Mouse (Mus musculus) E14TG2a.4 (cell line): Measurements from ENCODE around the gene Nefh.

ENCODE experiments used
- H3K27me3 ChIP-seq: 2 replicates; pipeline ENCODE4 v1.6.1; 2014; ENCODE audit warnings: low read length, control low read depth; ENCODE audit not compliant: insufficient read depth
- H3K36me3 ChIP-seq: 2 replicates; pipeline ENCODE4 v1.6.1; 2014; ENCODE audit warnings: low read length, control low read depth; ENCODE audit not compliant: insufficient read depth
- H3K4me1 ChIP-seq: replicated peaks from 2 replicates; pipeline ENCODE4 v1.6.1; 2014; ENCODE audit warnings: low read depth, low read length, control low read depth
- H3K4me3 ChIP-seq: replicated peaks from 2 replicates; pipeline ENCODE4 v1.5.1; 2014; ENCODE audit warnings: mild to moderate bottlenecking, low read length
- H3K9me3 ChIP-seq: 2 replicates; pipeline ENCODE4 v1.6.1; 2014; ENCODE audit warnings: low read length, control low read depth
- CTCF ChIP-seq: conservative IDR thresholded peaks from 2 replicates; pipeline ENCODE4 v1.5.1; 2014; ENCODE audit warnings: low read length
- NANOG ChIP-seq: IDR thresholded peaks from 2 replicates; pipeline ENCODE4 v1.6.1; 2014; ENCODE audit warnings: borderline replicate concordance, low read length, mixed read lengths
- POU5F1 ChIP-seq: IDR thresholded peaks from 2 replicates; pipeline ENCODE4 v1.6.1; 2014; ENCODE audit warnings: low read length, borderline replicate concordance

The Nefh gene

GRCm38 (mm10) chr11:4936243-4936642 is 11.6 kb downstream of the Nefh start:
- H3K4me3 ChIP-seq = no peak overlapping the region
- peaks cover 6% of the 10 kb centered on the region; the same call in 1 of the 2 replicates for H3K9me3 ChIP-seq
- H3K27me3 ChIP-seq = no peaks in the 10 kb centered on the region
- TF ChIP-seq POU5F1 (no peak), CTCF (no peak)
- peaks cover 28% of the 10 kb centered on the region for H3K4me1 ChIP-seq
- H3K36me3 ChIP-seq = peaks cover 29% of the 10 kb centered on the region

- H3K4me1 ChIP-seq = peaks cover 23% of the 10 kb centered on the region
- no peak for TF ChIP-seq CTCF
- TF ChIP-seq POU5F1 = no peak
- TF ChIP-seq NANOG = no peak
- no peaks in the 10 kb centered on the region for H3K27me3 ChIP-seq
- H3K4me3 ChIP-seq = no peak overlapping the region
- H3K36me3 ChIP-seq = peaks cover 47% of the 10 kb centered on the region
- H3K9me3 ChIP-seq = no peaks in the 10 kb centered on the region
Measured at GRCm38 (mm10) chr11:4931009-4931601, 16.8 kb downstream of the Nefh start.

- Histone ChIP-seq H3K9me3 (no peaks in the 10 kb centered on the region), H3K36me3 (peaks cover 85% of the 10 kb centered on the region), H3K4me3 (no peak overlapping the region), H3K27me3 (no peaks in the 10 kb centered on the region), H3K4me1 (peaks cover 15% of the 10 kb centered on the region)
- TF ChIP-seq NANOG (no peak), POU5F1 (no peak), CTCF (no peak)
Measured at GRCm38 (mm10) chr11:4927224-4927623, 20.6 kb downstream of the Nefh start.

GRCm38 (mm10) chr11:4921751-4922150 is 26.1 kb downstream of the Nefh start:
- Histone ChIP-seq H3K27me3 (no peaks in the 10 kb centered on the region), H3K4me3 (no peak overlapping the region), H3K9me3 (no peaks in the 10 kb centered on the region), H3K36me3 (peaks cover 99% of the 10 kb centered on the region), H3K4me1 (no peaks in the 10 kb centered on the region)
- TF ChIP-seq CTCF = no peak
- no peak for TF ChIP-seq NANOG
- no peak for TF ChIP-seq POU5F1

- no peak for TF ChIP-seq CTCF
- TF ChIP-seq NANOG = no peak
- no peak for TF ChIP-seq POU5F1
- no peak overlapping the region for H3K4me3 ChIP-seq
Measured at GRCm38 (mm10) chr11:4921281-4921680, 26.6 kb downstream of the Nefh start.

GRCm38 (mm10) chr11:4916068-4916467 is 31.8 kb downstream of the Nefh start:
- H3K36me3 ChIP-seq = peaks cover 93% of the 10 kb centered on the region
- H3K9me3 ChIP-seq = no peaks in the 10 kb centered on the region
- no peak overlapping the region for H3K4me3 ChIP-seq
- TF ChIP-seq CTCF = peak; percentile 90
- TF ChIP-seq NANOG = no peak
- TF ChIP-seq POU5F1 = no peak
- H3K27me3 ChIP-seq = no peaks in the 10 kb centered on the region
- H3K4me1 ChIP-seq = peaks cover 12% of the 10 kb centered on the region; the same call in 1 of the 2 replicates

More at GRCm38 (mm10) chr11:4921281-4921680, 26.6 kb downstream of the Nefh start:
- Histone ChIP-seq H3K27me3 (no peaks in the 10 kb centered on the region), H3K4me1 (no peaks in the 10 kb centered on the region), H3K9me3 (no peaks in the 10 kb centered on the region), H3K36me3 (peaks cover 98% of the 10 kb centered on the region)

GRCm38 (mm10) chr11:4906231-4906630 is 41.6 kb downstream of the Nefh start:
- H3K4me3 ChIP-seq = no peak overlapping the region
- H3K9me3 ChIP-seq = no peaks in the 10 kb centered on the region
- peaks cover 86% of the 10 kb centered on the region for H3K36me3 ChIP-seq
- H3K27me3 ChIP-seq = no peaks in the 10 kb centered on the region
- no peaks in the 10 kb centered on the region for H3K4me1 ChIP-seq
- TF ChIP-seq CTCF (no peak), NANOG (no peak), POU5F1 (no peak)

- no peaks in the 10 kb centered on the region for H3K9me3 ChIP-seq
- TF ChIP-seq NANOG (no peak), POU5F1 (no peak), CTCF (no peak)
- no peaks in the 10 kb centered on the region for H3K27me3 ChIP-seq
- H3K36me3 ChIP-seq = peaks cover 58% of the 10 kb centered on the region
- H3K4me3 ChIP-seq = no peak overlapping the region
- peaks cover 31% of the 10 kb centered on the region for H3K4me1 ChIP-seq
Measured at GRCm38 (mm10) chr11:4901956-4902355, 45.9 kb downstream of the Nefh start.

GRCm38 (mm10) chr11:4900437-4900836 is 47.4 kb downstream of the Nefh start:
- Histone ChIP-seq H3K4me1 (peaks cover 40% of the 10 kb centered on the region), H3K9me3 (no peaks in the 10 kb centered on the region), H3K36me3 (peaks cover 47% of the 10 kb centered on the region), H3K4me3 (peak overlapping the region; percentile 59; the same call in 1 of the 2 replicates), H3K27me3 (no peaks in the 10 kb centered on the region)
- TF ChIP-seq NANOG = no peak
- TF ChIP-seq POU5F1 = no peak
- peak; percentile 98 for TF ChIP-seq CTCF
